Mouse (Mus musculus) midbrain, embryonic 14.5 days (tissue): ENCODE results near the gene Stxbp6. TPM values are rescaled to one million over a fixed set of nuclear protein-coding genes. Genes with fewer than 3 reads are reported as not detected.
A peak's percentile ranks its signal among the peaks of the same experiment; 100 is the strongest.

ENCODE experiments used
- ATAC-seq: fragments of 200-750 bp; cut with Nextera tagmentation; 2 replicates; pipeline ENCODE4 v1.8.0; 2017; ENCODE audit warnings: moderate number of reproducible peaks, moderate library complexity; ENCODE audit not compliant: low FRiP score, low TSS enrichment
- DNase-seq: peaks from one replicate; pipeline ENCODE4 v3.0.0-alpha.2; 2015
- H3K27ac ChIP-seq: fragments of 300-500 bp; sonication (generic); replicated peaks from 2 replicates; pipeline ENCODE4 v1.5.1; 2014; ENCODE audit warnings: mild to moderate bottlenecking, low read depth, low read length, moderate library complexity
- H3K27me3 ChIP-seq: fragments of 300-500 bp; sonication (generic); 2 replicates; pipeline ENCODE4 v1.6.1; 2014; ENCODE audit warnings: low read length, control low read depth, mixed read lengths; ENCODE audit not compliant: control insufficient read depth, insufficient read depth
- H3K36me3 ChIP-seq: fragments of 300-500 bp; sonication (generic); 2 replicates; pipeline ENCODE4 v1.6.1; 2014; ENCODE audit warnings: low read length, control low read depth; ENCODE audit not compliant: control insufficient read depth, insufficient read depth
- H3K4me1 ChIP-seq: fragments of 300-500 bp; sonication (generic); 2 replicates; pipeline ENCODE4 v1.6.1; 2014; ENCODE audit warnings: mild to moderate bottlenecking, antibody characterized with exemption, low read length, control low read depth; ENCODE audit not compliant: control insufficient read depth, insufficient read depth
- H3K4me2 ChIP-seq: fragments of 300-500 bp; sonication (generic); 2 replicates; pipeline ENCODE4 v1.6.1; 2014; ENCODE audit warnings: mild to moderate bottlenecking, low read length, moderate library complexity
- H3K4me3 ChIP-seq: fragments of 300-500 bp; sonication (generic); replicated peaks from 2 replicates; pipeline ENCODE4 v1.5.1; 2014; ENCODE audit warnings: low read depth, low read length
- H3K9ac ChIP-seq: fragments of 300-500 bp; sonication (generic); replicated peaks from 2 replicates; pipeline ENCODE4 v1.6.1; 2014; ENCODE audit warnings: mild to moderate bottlenecking, low read length, moderate library complexity
- H3K9me3 ChIP-seq: fragments of 300-500 bp; sonication (generic); 2 replicates; pipeline ENCODE4 v1.6.1; 2016; ENCODE audit warnings: low read length, control low read depth, mixed read lengths; ENCODE audit not compliant: control insufficient read depth
- WGBS: fragments of 180-500 bp; shearing (Covaris S2); extraction: QIAGEN DNeasy Blood & Tissue Kit; methylation state at CpG from one replicate; pipeline ENCODE4 v1.1.7; 2014; 5-methylcytosine and 5-hydroxymethylcytosine counted together
- polyA plus RNA-seq: library from polyadenylated mRNA; unstranded; fragments of >200 nt; fragmentation: Nextera tagmentation; extraction: Ambion mirVana; gene quantifications from 2 replicates; pipeline ENCODE4 v1.2.1, GENCODE M21; 2014

The Stxbp6 gene
- polyA plus RNA-seq, 1 experiment from 2014 or later, result 15.6 TPM

DNA sequence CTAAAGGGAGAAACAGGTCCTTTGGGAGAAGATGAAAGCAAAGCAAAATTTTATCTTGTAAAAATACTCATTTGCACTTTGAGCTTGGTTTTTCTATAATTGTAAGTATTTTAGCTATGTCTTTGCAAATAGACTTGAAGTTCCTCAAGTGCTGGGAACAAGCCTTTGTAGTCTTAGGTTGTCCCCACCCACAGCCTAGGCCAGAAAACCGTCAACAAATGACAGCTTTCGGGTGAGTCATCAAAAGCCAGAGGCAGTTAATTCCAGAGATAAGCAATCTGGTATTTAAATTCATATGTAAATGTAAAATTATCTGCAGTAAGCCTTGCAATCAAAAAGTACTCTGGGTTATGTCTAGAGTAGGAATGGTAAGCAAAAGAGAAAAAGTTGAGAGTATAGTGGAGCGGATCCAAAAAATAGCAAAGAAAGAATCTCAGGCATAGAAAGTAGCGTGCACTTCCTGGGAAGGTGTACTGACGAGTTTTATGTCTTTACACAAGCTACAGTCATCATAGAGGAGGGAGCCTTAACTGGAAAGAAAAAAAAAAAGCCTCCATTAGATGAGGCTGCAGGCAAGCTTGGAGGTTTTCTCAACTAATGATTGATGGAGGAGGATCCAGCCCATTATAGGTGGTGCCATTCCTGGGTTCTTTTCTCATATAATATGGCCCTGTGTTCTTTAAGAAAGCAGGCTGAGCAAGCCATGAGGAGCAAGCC is 5.7 kb upstream of the Stxbp6 start:
- no peak for DNase-seq
- H3K9ac ChIP-seq, result no peak overlapping the region
- peaks cover 8% of the 10 kb centered on the region; the same call in 1 of the 2 replicates for H3K27me3 ChIP-seq
- H3K4me3 ChIP-seq, result no peak overlapping the region
- no peak overlapping the region for H3K4me2 ChIP-seq
- H3K36me3 ChIP-seq, result no peaks in the 10 kb centered on the region
- no peak overlapping the region for H3K27ac ChIP-seq
- WGBS, result 86% methylated on average over 5 of the region's 5 CpGs
- H3K9me3 ChIP-seq, result no peaks in the 10 kb centered on the region
- no peak for ATAC-seq
- H3K4me1 ChIP-seq, result no peaks in the 10 kb centered on the region

DNA sequence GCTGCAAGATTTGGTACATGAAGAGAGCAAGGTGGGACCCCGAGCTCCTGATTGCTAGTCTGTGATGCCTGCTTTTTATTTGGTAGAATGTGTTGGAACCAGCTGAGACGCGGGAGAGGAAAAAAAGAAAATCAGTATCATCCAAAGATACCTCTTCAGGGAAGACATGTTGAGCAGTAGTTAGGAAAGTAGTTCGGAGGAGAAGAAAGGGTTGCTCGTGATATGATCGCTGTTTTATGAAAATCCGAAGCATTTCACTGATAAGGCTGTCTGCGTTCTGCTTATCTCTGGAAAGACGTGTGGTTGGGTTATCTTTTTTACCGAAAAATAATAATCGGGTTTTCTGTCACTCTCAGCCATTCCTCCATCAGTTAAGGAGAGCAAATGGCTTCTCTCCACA is 1.1 kb upstream of the Stxbp6 start:
- Histone ChIP-seq H3K4me1 (no peaks in the 10 kb centered on the region), H3K9me3 (no peaks in the 10 kb centered on the region), H3K4me2 (peak overlapping the region; percentile 99), H3K27ac (no peak overlapping the region), H3K9ac (no peak overlapping the region), H3K4me3 (no peak overlapping the region), H3K27me3 (peaks cover 8% of the 10 kb centered on the region; the same call in 1 of the 2 replicates), H3K36me3 (no peaks in the 10 kb centered on the region)
- DNase-seq (no peak), ATAC-seq (no peak)
- 76% methylated on average over 11 of the region's 11 CpGs for WGBS

DNA sequence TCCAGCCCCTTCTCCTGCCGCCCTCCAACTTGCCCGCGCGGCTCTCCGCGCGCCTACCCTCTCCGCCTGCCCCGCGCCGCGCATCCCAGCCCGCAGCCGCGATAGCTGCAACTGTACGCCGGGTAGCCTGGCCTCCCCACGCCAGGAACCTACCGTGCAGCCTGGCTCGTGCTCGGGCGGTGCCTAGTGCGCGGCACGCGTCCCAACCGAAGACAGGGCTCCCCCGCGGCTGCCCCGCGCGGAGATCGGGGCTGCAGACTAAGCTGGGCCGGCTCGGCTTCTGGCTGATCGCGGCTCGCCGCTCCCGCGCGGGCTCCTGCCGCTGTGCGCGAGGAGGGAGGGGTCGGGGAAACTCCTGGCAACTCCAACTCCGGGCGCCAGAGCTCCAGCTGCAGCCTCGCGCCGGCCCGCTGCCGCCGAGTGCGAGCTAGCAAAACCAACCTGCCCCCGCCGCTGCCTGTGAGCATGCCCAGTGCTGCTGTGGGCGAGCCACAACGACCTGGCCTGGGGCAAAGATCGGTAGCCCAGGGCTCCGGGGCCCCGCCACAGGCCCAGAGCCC is 387 bp downstream of the Stxbp6 start:
- DNase-seq (peak; percentile 87), ATAC-seq (peak; percentile 86)
- peak overlapping the region; percentile 77 for H3K4me3 ChIP-seq
- peak overlapping the region; percentile 99 for H3K4me2 ChIP-seq
- no peaks in the 10 kb centered on the region for H3K4me1 ChIP-seq
- H3K36me3 ChIP-seq, result no peaks in the 10 kb centered on the region
- under 1% methylated on average over 62 of the region's 62 CpGs for WGBS
- peaks cover 8% of the 10 kb centered on the region; the same call in 1 of the 2 replicates for H3K27me3 ChIP-seq
- H3K9me3 ChIP-seq, result no peaks in the 10 kb centered on the region
- peak overlapping the region; percentile 72 for H3K9ac ChIP-seq
- H3K27ac ChIP-seq, result peak overlapping the region; percentile 63

DNA sequence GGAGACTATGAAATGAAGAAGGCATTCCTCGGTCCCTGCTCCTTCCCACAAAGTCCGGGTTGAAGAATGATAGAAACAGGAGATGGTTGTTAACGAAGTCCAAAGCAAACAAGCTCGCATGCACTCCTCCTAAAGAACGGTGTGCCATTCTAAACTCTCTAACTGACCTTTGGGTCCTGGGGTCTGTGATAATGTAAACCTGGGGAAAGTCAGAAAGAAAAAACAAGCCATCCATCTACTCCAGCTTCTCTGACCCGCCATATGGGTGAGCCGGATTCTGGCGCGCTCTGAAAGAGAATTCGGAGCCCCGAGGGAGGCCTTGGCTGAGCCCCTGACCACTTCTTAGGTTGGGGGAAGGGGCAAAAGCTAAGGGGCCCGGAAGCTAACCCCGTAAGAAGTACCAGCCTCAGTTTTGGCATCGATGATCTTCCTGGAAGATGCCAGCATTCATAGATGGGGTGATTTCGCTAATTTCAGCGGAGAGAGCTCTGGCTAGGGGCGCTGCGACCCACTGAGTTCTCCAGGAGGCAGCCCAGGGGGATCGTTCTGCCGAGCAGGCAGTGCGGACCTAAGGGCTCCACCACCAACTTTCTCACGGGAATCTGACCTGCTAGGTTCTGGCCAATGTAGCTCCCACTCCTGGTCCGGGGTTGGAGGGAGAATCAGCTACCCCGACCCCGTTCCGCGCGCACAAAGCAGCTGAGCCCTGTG is 1.0 kb downstream of the Stxbp6 start:
- peaks cover 8% of the 10 kb centered on the region; the same call in 1 of the 2 replicates for H3K27me3 ChIP-seq
- peak; percentile 58 for ATAC-seq
- H3K4me1 ChIP-seq, result no peaks in the 10 kb centered on the region
- under 1% methylated on average over 28 of the region's 28 CpGs for WGBS
- DNase-seq, result peak; percentile 58
- H3K9me3 ChIP-seq, result no peaks in the 10 kb centered on the region
- H3K4me3 ChIP-seq, result peak overlapping the region; percentile 77
- peak overlapping the region; percentile 72 for H3K9ac ChIP-seq
- H3K36me3 ChIP-seq, result no peaks in the 10 kb centered on the region
- peak overlapping the region; percentile 63 for H3K27ac ChIP-seq
- H3K4me2 ChIP-seq, result peak overlapping the region; percentile 99

DNA sequence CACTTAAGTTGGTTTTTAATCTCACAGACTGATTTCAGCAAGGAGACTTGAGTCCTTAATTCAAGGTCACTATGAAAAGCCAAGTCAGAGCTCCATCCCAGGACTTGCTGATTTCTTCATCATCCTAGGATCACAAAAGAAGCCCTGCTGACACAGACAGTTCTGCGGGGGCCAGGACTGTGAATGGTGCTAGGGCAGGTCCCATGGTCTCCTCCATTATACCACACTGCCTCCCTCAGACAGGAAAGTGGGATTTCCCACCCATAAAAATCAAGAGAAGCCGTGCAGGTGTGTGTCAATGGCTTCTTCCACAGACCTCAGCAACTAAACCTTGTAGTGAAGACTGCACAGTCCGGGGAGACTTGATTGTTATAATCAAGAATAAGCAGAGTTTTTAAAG is 2.3 kb downstream of the Stxbp6 start:
- DNase-seq (no peak), ATAC-seq (no peak)
- no peak overlapping the region for H3K9ac ChIP-seq
- 41% methylated on average over 3 of the region's 3 CpGs for WGBS
- no peak overlapping the region for H3K27ac ChIP-seq
- H3K4me3 ChIP-seq, result no peak overlapping the region
- H3K4me2 ChIP-seq, result peak overlapping the region; percentile 99; the same call in 1 of the 2 replicates
- no peaks in the 10 kb centered on the region for H3K36me3 ChIP-seq
- no peaks in the 10 kb centered on the region for H3K4me1 ChIP-seq
- peaks cover 8% of the 10 kb centered on the region; the same call in 1 of the 2 replicates for H3K27me3 ChIP-seq
- H3K9me3 ChIP-seq, result no peaks in the 10 kb centered on the region

DNA sequence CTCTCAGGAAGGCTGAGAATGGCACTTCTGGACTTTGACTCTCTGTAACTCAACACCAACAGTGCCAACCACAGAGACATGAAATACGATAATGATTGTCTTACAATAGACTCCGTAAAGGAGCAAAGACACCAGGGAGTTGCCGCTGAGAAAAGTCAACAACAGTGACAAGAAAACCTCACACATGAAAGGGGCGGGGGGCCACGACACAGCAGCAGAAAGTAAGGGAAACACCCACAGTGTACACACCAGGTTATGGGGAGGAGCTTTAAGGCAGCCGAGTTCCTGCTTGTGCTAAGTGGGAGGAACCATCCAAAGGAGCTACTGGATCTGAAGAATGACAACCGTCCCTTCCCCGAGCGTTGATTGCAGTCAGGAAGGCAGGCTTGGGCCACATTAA is 4.3 kb downstream of the Stxbp6 start:
- Histone ChIP-seq H3K9ac (no peak overlapping the region), H3K4me2 (no peak overlapping the region), H3K4me3 (no peak overlapping the region), H3K36me3 (no peaks in the 10 kb centered on the region), H3K27me3 (no peaks in the 10 kb centered on the region), H3K9me3 (no peaks in the 10 kb centered on the region), H3K4me1 (no peaks in the 10 kb centered on the region), H3K27ac (no peak overlapping the region)
- DNase-seq (no peak), ATAC-seq (no peak)
- 82% methylated on average over 9 of the region's 9 CpGs for WGBS

DNA sequence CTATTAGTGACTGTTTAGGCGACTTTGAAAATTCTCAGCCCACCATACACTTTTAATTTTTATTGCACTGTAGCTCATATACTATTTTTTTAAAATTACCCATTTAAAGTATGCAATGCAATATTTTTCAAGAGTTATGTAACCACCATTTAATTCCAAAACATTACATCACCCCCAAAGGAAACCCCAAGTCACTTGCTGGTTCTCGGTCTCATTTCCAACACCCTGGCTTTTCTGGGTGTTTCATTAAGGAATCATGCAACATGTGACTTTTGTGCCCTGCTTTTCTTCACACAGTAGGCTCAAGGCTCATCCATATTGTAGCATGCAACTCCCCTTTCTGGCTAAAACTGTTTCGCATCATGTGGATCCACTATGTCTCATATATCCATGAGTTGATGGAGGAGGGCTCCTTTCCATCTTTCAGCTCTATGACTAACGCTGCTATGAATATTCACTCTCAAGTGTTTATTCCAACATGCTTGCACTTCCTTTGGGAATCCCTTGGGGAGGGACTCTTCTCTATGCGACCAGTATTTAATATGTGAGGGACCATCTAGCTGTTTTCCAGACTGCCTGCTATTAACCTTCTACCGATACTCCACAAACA is 6.3 kb downstream of the Stxbp6 start:
- Histone ChIP-seq H3K27ac (no peak overlapping the region), H3K4me3 (no peak overlapping the region), H3K9ac (no peak overlapping the region), H3K36me3 (no peaks in the 10 kb centered on the region), H3K27me3 (no peaks in the 10 kb centered on the region), H3K4me1 (no peaks in the 10 kb centered on the region), H3K4me2 (no peak overlapping the region), H3K9me3 (no peaks in the 10 kb centered on the region)
- DNase-seq, result no peak
- WGBS, result 89% methylated on average over 6 of the region's 6 CpGs
- ATAC-seq, result no peak

DNA sequence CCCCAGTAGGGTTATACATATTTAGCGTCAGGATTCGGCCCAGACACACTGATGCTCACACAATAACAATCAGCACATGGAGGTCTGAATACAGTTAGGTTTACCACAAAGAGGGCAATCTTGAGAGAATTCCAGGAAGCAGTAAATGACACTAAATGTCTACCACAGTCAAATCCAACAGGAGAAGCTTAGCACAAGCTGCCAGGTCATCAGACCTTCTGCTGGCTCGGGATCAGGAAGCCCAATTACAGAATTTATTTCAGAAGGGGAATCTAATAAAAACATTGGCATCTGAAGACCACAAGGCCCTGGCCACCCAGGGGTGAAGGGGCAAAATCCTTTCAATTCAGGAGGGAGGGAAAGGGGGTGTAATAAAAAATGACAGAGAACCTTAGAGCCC is 6.8 kb downstream of the Stxbp6 start:
- no peaks in the 10 kb centered on the region for H3K9me3 ChIP-seq
- H3K36me3 ChIP-seq, result no peaks in the 10 kb centered on the region
- 43% methylated on average over 3 of the region's 3 CpGs for WGBS
- H3K4me3 ChIP-seq, result no peak overlapping the region
- peak overlapping the region; percentile 13; the same call in 1 of the 2 replicates for H3K9ac ChIP-seq
- ATAC-seq, result no peak
- H3K27me3 ChIP-seq, result no peaks in the 10 kb centered on the region
- H3K4me1 ChIP-seq, result no peaks in the 10 kb centered on the region
- H3K27ac ChIP-seq, result no peak overlapping the region
- peak overlapping the region; percentile 34 for H3K4me2 ChIP-seq
- DNase-seq, result no peak
